Mouse (Mus musculus): ENCODE measurements around the gene Dagla. TPM values are rescaled to one million over a fixed set of nuclear protein-coding genes. Genes with fewer than 3 reads are reported as not detected.

The Dagla gene
- total and polyA plus RNA-seq, 2 experiments from 2014 or later: 10.9 to 35.0 TPM

- no peaks in the 10 kb centered on the region for H3K9me3 ChIP-seq (ENCODE audit: low read length)
- no peak overlapping the region for H3K4me2 ChIP-seq (ENCODE audit: low read depth, low read length)
- H3K27me3 ChIP-seq (ENCODE audit: insufficient read depth, low read length): no peaks in the 10 kb centered on the region
- TF ChIP-seq CTCF (IDR thresholded peaks at IDR 0.05; ENCODE audit: low read depth): no peak
- ATAC-seq: no peak
- H3K27ac ChIP-seq: no peak overlapping the region
- H3K36me3 ChIP-seq (ENCODE audit: insufficient read depth, low read length): no peaks in the 10 kb centered on the region
- no peak overlapping the region for H3K9ac ChIP-seq (replicated peaks; ENCODE audit: low read length)
- 45% methylated on average over 8 of the region's 8 CpGs for WGBS
- no peak for DNase-seq (ENCODE audit: low spot score)
- no peak overlapping the region for H3K4me3 ChIP-seq (ENCODE audit: low read length)
- no peaks in the 10 kb centered on the region for H3K4me1 ChIP-seq (ENCODE audit: insufficient read depth, low read length)
Measured at GRCm38 (mm10) chr19:10312072-10312471, 7.4 kb upstream of the Dagla start.

DNA sequence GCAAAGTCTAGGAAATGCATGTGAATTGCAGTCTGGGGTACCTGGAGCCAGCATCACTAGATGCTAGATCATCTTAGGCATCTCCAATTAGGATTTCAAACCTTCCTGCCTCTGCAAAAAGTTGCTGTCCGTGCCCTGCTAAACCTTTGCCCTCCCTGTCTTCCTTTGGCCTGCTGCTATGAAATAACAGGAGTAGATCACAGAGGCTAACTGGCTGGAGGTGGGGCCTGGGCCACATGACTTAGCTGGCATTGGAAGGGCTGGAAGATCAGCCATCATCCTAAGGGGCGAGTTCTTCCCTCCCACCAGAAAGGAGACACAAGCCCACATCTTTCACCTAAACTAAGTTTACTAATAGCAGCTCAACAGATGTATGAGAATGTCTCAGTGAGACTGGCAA lies 4.3 kb upstream of the Dagla start:
- 52% methylated on average over 2 of the region's 2 CpGs for WGBS
- no peak for ATAC-seq
- peaks cover 2% of the 10 kb centered on the region; the same call in 1 of the 2 replicates for H3K4me1 ChIP-seq (ENCODE audit: insufficient read depth, low read length)
- no peaks in the 10 kb centered on the region for H3K36me3 ChIP-seq (ENCODE audit: insufficient read depth, low read length)
- H3K9me3 ChIP-seq (ENCODE audit: low read length): no peaks in the 10 kb centered on the region
- no peak overlapping the region for H3K27ac ChIP-seq
- no peak overlapping the region for H3K4me2 ChIP-seq (ENCODE audit: low read depth, low read length)
- no peaks in the 10 kb centered on the region for H3K27me3 ChIP-seq (ENCODE audit: insufficient read depth, low read length)
- no peak overlapping the region for H3K9ac ChIP-seq (replicated peaks; ENCODE audit: low read length)
- no peak overlapping the region for H3K4me3 ChIP-seq (ENCODE audit: low read length)
- TF ChIP-seq CTCF (IDR thresholded peaks at IDR 0.05; ENCODE audit: low read depth): no peak
- DNase-seq (ENCODE audit: low spot score): no peak

DNA sequence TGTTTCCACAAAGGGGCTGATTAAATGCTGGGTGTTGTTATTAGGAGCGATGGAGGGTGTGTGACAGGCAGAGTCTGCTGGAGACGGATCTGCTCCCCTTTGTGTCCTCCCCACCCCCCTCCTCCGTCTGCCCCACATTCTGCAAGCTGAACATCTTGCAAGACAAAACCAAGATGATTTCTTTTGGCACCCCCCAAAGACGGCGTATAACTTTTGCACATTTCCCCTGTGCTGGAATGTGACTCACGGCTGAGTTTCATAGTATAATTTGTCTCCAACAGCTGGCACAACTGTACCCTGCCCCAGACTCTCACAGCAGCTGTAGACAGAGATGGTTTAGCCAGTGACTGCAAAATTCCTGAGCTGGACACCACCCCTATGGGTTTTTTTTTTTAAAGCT lies 3.3 kb upstream of the Dagla start:
- ATAC-seq (no peak), DNase-seq (ENCODE audit: low spot score) (no peak)
- no peak overlapping the region for H3K9ac ChIP-seq (replicated peaks; ENCODE audit: low read length)
- H3K9me3 ChIP-seq (ENCODE audit: low read length): no peaks in the 10 kb centered on the region
- no peak overlapping the region for H3K4me2 ChIP-seq (ENCODE audit: low read depth, low read length)
- H3K27me3 ChIP-seq (ENCODE audit: insufficient read depth, low read length): no peaks in the 10 kb centered on the region
- WGBS: 33% methylated on average over 6 of the region's 6 CpGs
- no peak for TF ChIP-seq CTCF (IDR thresholded peaks at IDR 0.05; ENCODE audit: low read depth)
- no peak overlapping the region for H3K4me3 ChIP-seq (ENCODE audit: low read length)
- H3K36me3 ChIP-seq (ENCODE audit: insufficient read depth, low read length): no peaks in the 10 kb centered on the region
- peaks cover 11% of the 10 kb centered on the region for H3K4me1 ChIP-seq (ENCODE audit: insufficient read depth, low read length)
- no peak overlapping the region for H3K27ac ChIP-seq

- Histone ChIP-seq H3K36me3 (ENCODE audit: insufficient read depth, low read length) (no peaks in the 10 kb centered on the region), H3K4me3 (ENCODE audit: low read length) (no peak overlapping the region), H3K4me1 (ENCODE audit: insufficient read depth, low read length) (peaks cover 14% of the 10 kb centered on the region), H3K9ac (replicated peaks; ENCODE audit: low read length) (no peak overlapping the region), H3K4me2 (ENCODE audit: low read depth, low read length) (no peak overlapping the region), H3K27me3 (ENCODE audit: insufficient read depth, low read length) (no peaks in the 10 kb centered on the region), H3K9me3 (ENCODE audit: low read length) (no peaks in the 10 kb centered on the region), H3K27ac (no peak overlapping the region)
- ATAC-seq (no peak), DNase-seq (ENCODE audit: low spot score) (no peak)
- TF ChIP-seq CTCF (IDR thresholded peaks at IDR 0.05; ENCODE audit: low read depth): no peak
- 67% methylated on average over 5 of the region's 5 CpGs for WGBS
Measured at GRCm38 (mm10) chr19:10307351-10307750, 2.7 kb upstream of the Dagla start.

DNA sequence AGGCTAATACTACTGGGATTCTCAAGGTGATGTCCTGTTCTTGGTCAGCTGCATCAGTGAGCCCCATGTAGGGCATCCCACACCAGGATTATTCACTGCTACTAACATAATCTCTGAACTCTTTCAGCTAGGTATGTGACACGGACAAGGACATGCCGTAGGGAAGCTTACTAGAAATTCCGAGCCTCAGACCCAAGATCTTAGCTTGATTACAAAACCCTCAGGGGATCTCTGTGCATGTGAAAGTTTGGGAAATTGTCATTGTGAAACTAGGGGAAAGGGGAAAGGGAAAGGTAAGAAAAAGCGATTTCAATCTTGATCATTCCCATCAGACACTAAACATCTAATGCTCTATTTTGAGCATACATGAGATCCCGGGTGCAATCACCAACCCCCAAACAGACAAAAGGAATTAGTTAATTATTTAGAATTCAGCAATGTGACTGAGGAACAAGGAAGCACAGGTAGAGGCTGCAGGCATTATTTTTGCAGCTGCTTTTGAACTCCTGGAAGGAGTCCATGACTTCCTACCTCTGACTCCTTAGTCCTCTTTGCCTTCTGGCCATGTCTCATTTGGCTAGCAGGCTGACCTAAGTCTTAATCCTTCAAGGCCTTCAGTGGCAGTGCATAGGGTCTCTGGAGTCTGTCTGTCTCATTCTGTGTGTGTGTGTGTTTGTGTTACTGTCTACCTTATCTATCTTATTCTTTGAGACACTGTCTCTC lies 2.0 kb upstream of the Dagla start:
- Histone ChIP-seq H3K4me3 (ENCODE audit: low read length) (no peak overlapping the region), H3K36me3 (ENCODE audit: insufficient read depth, low read length) (no peaks in the 10 kb centered on the region), H3K27ac (no peak overlapping the region), H3K27me3 (ENCODE audit: insufficient read depth, low read length) (no peaks in the 10 kb centered on the region), H3K9me3 (ENCODE audit: low read length) (no peaks in the 10 kb centered on the region), H3K4me2 (ENCODE audit: low read depth, low read length) (no peak overlapping the region), H3K4me1 (ENCODE audit: insufficient read depth, low read length) (peaks cover 14% of the 10 kb centered on the region), H3K9ac (replicated peaks; ENCODE audit: low read length) (no peak overlapping the region)
- TF ChIP-seq CTCF (IDR thresholded peaks at IDR 0.05; ENCODE audit: low read depth): no peak
- ATAC-seq (no peak), DNase-seq (ENCODE audit: low spot score) (no peak)
- 85% methylated on average over 5 of the region's 5 CpGs for WGBS

GRCm38 (mm10) chr19:10305640-10306039 lies 963 bp upstream of the Dagla start:
- Histone ChIP-seq H3K27ac (no peak overlapping the region), H3K4me2 (ENCODE audit: low read depth, low read length) (no peak overlapping the region), H3K9me3 (ENCODE audit: low read length) (no peaks in the 10 kb centered on the region), H3K27me3 (ENCODE audit: insufficient read depth, low read length) (no peaks in the 10 kb centered on the region), H3K4me1 (ENCODE audit: insufficient read depth, low read length) (peaks cover 14% of the 10 kb centered on the region), H3K9ac (replicated peaks; ENCODE audit: low read length) (0 out of 2 replicates have a peak overlapping the region, but pooled peaks have one; percentile 67), H3K4me3 (ENCODE audit: low read length) (no peak overlapping the region), H3K36me3 (ENCODE audit: insufficient read depth, low read length) (no peaks in the 10 kb centered on the region)
- TF ChIP-seq CTCF (IDR thresholded peaks at IDR 0.05; ENCODE audit: low read depth): no peak
- DNase-seq (ENCODE audit: low spot score) (no peak), ATAC-seq (no peak)
- WGBS: 79% methylated on average over 12 of the region's 12 CpGs

DNA sequence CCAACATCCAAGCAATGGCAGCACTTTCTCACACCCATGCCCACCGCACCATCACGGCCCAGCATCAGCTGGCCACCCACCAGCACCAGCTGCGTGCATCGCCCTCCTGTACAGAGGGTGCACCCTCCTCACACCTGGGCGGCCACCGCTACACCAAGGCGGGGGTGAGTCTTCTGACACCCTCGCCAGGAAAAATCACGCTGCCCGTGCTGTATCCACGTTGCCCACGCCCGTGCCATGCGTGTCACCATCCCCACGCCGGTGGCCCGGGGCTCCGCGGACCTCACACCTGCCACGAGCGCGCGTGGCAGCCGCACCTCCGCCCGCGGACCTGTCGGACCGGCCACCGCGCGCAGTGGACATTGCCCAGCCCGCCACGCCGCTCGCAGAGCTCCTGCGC lies 282 bp downstream of the Dagla start:
- no peak for TF ChIP-seq CTCF (IDR thresholded peaks at IDR 0.05; ENCODE audit: low read depth)
- H3K4me1 ChIP-seq (ENCODE audit: insufficient read depth, low read length): peaks cover 14% of the 10 kb centered on the region
- DNase-seq (ENCODE audit: low spot score) (no peak), ATAC-seq (peak; percentile 53)
- WGBS: 4% methylated on average over 37 of the region's 37 CpGs
- H3K9ac ChIP-seq (replicated peaks; ENCODE audit: low read length): peak overlapping the region; percentile 67
- H3K27me3 ChIP-seq (ENCODE audit: insufficient read depth, low read length): no peaks in the 10 kb centered on the region
- H3K9me3 ChIP-seq (ENCODE audit: low read length): no peaks in the 10 kb centered on the region
- no peaks in the 10 kb centered on the region for H3K36me3 ChIP-seq (ENCODE audit: insufficient read depth, low read length)
- H3K4me3 ChIP-seq (ENCODE audit: low read length): peak overlapping the region; percentile 60
- H3K27ac ChIP-seq: no peak overlapping the region
- H3K4me2 ChIP-seq (ENCODE audit: low read depth, low read length): peak overlapping the region; percentile 69
